Mouse (Mus musculus) cortical plate, adult 2 months (tissue): ENCODE results near the gene Cubn. TPM values are rescaled to one million over a fixed set of nuclear protein-coding genes. Genes with fewer than 3 reads are reported as not detected.

Experiments
- H3K27ac ChIP-seq: fragments of 200-500 bp; 2 replicates; pipeline ENCODE4 v1.5.1; 2012; ENCODE audit warnings: low read length, control low read depth, inconsistent platforms; ENCODE audit not compliant: insufficient read depth
- H3K4me1 ChIP-seq: fragments of 200-500 bp; 2 replicates; pipeline ENCODE4 v1.6.1; 2011; ENCODE audit warnings: low read length; ENCODE audit not compliant: control insufficient read depth, insufficient read depth
- H3K4me3 ChIP-seq: fragments of 200-500 bp; 2 replicates; pipeline ENCODE4 v1.5.1; 2011; ENCODE audit warnings: mild to moderate bottlenecking, low read length, control low read depth; ENCODE audit not compliant: insufficient read depth
- CTCF ChIP-seq: fragments of 200-500 bp; IDR thresholded peaks from 2 replicates; pipeline ENCODE4 v1.5.1; 2011; ENCODE audit warnings: mild to moderate bottlenecking, control low read depth, low read length; ENCODE audit not compliant: insufficient read depth; ENCODE audit errors: extremely low read depth
- POLR2A ChIP-seq: fragments of 200-500 bp; IDR thresholded peaks from 2 replicates; pipeline ENCODE4 v1.6.1; 2011; ENCODE audit warnings: mild to moderate bottlenecking, low read length, control low read depth; ENCODE audit not compliant: insufficient read depth; ENCODE audit errors: extremely low read depth
- polyA plus RNA-seq: library from polyadenylated mRNA; depleted of rRNA; stranded (reverse); fragments of >200 nt; gene quantifications from 2 replicates; pipeline ENCODE4 v1.2.3, GENCODE M21; 2012

Gene Cubn
- polyA plus RNA-seq, 1 experiment: 0.10 TPM

DNA sequence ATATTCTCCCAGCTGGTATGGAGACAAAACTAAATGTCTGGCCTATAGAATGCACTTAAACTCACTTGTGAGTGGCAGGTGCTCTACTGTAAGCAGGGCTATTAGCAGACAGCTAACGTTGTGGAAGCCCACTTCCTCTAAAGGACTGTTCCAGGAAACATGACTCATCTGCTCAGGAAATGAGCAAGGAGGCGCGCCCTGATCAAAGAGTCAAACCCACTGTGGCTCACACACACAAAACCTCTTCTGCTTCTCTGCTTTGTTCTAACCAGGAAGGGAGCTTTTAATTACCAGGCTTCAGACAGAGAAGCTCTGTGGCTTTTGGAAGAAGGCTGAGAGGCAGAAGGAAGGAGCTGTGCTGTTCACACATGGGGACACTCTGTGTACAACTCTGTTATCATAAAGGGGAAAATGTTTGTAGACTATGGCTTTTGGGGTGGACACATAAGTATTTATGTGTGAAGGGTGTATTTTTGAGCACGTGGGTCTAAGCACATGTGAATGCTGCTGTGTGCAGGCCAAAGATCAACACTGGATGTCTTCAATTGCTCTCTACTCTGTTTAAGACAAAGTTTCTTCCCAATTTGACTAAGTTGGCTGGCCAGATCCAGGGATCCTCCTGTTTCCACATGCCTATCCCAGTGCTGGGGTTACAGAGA lies 78.0 kb downstream of the Cubn start:
- TF ChIP-seq POLR2A (no peak), CTCF (no peak)
- Histone ChIP-seq H3K27ac (peak overlapping the region; percentile 68; the same call in 1 of the 2 replicates), H3K4me3 (no peak overlapping the region), H3K4me1 (peaks cover 2% of the 10 kb centered on the region; the same call in 1 of the 2 replicates)

- Histone ChIP-seq H3K4me3 (no peak overlapping the region), H3K27ac (no peak overlapping the region)
- TF ChIP-seq POLR2A (no peak), CTCF (no peak)
Measured at GRCm38 (mm10) chr2:13410660-13411059, 81.0 kb downstream of the Cubn start.

GRCm38 (mm10) chr2:13409767-13410519 lies 81.7 kb downstream of the Cubn start:
- TF ChIP-seq CTCF (no peak), POLR2A (no peak)
- peaks cover 2% of the 10 kb centered on the region; the same call in 1 of the 2 replicates for H3K4me1 ChIP-seq
- no peak overlapping the region for H3K27ac ChIP-seq
- no peak overlapping the region for H3K4me3 ChIP-seq

More at GRCm38 (mm10) chr2:13410660-13411059, 81.0 kb downstream of the Cubn start:
- peaks cover 2% of the 10 kb centered on the region; the same call in 1 of the 2 replicates for H3K4me1 ChIP-seq

DNA sequence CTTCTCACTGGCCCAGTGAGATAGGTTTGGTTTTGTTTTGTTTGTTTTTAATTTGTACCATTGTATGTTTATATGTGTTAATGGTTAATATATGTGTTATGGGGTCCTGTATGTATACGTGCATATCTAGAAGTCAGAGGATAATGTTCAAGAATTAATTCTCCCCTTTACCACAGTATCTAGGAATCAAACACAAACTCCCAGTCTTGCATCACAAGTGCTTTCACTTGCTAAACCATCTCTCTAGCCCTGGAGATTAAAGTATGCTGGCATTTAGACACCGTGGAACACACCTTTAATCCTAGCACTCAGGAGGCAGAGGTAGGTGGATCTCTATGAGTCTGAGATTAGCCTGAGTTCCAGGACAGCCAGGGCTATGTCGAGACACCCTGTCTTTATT lies 83.3 kb downstream of the Cubn start:
- peaks cover 2% of the 10 kb centered on the region; the same call in 1 of the 2 replicates for H3K4me1 ChIP-seq
- TF ChIP-seq CTCF (no peak), POLR2A (no peak)
- H3K4me3 ChIP-seq: no peak overlapping the region
- H3K27ac ChIP-seq: no peak overlapping the region

DNA sequence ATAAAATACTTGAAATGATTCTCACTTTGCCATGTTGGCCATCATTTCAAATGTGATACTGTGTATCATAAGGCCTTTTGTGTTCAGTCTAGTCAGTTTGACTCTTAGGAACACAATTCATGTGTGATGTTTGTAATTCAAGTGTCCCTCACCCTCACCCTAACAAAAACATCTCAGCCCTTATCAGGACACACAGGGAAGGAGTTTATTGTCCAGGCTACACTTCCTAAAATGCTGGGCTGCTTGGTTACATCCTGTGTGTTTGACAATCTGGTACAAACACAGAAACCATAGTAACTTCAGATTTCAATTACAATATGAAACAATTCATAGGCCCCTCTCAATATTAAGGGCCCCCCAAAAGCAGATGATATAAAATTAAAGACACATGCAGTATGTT lies 83.9 kb downstream of the Cubn start:
- Histone ChIP-seq H3K4me1 (peaks cover 2% of the 10 kb centered on the region; the same call in 1 of the 2 replicates), H3K27ac (no peak overlapping the region)
- no peak for TF ChIP-seq CTCF
- TF ChIP-seq POLR2A: no peak

GRCm38 (mm10) chr2:13407272-13407671 lies 84.3 kb downstream of the Cubn start:
- Histone ChIP-seq H3K4me1 (no peaks in the 10 kb centered on the region; the same call in 1 of the 2 replicates), H3K27ac (no peak overlapping the region), H3K4me3 (no peak overlapping the region)
- TF ChIP-seq POLR2A: no peak
- no peak for TF ChIP-seq CTCF

More for the DNA sequence above, 83.9 kb downstream of the Cubn start:
- no peak overlapping the region for H3K4me3 ChIP-seq

DNA sequence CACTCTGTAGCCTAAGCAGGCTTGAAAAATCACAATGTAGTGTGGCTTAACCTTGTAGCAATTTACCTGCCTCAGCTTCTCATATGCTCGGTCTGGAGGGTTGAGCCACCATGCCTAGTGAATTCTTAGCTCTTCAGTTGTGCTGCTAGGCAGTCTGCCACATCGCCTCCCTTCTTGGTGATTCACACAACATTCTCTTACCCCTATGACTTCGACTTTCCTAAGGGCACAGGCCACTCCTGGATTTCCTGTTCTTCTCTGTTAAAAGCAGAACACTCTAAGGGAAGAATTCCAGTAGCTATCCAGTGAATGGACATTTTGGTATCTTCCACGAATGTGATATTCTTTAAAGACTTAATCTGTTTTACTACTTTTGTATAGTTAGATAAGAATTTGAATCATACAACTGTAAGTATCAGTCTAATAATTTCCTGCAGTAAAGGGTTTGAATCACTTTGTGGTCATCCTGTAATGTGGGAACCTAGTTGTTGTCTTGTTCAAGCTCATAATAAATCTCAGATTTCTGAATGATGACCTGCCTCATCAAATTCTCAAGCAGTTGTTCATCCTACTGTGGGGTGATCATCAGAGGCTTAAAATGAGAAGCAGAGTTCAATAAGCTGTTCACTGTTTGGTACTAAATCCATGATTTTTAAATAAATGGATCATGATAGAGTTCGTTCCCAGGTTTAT lies 86.5 kb downstream of the Cubn start:
- no peak overlapping the region for H3K4me3 ChIP-seq
- TF ChIP-seq POLR2A (no peak), CTCF (no peak)
- H3K4me1 ChIP-seq: no peaks in the 10 kb centered on the region; the same call in 1 of the 2 replicates
- H3K27ac ChIP-seq: no peak overlapping the region

DNA sequence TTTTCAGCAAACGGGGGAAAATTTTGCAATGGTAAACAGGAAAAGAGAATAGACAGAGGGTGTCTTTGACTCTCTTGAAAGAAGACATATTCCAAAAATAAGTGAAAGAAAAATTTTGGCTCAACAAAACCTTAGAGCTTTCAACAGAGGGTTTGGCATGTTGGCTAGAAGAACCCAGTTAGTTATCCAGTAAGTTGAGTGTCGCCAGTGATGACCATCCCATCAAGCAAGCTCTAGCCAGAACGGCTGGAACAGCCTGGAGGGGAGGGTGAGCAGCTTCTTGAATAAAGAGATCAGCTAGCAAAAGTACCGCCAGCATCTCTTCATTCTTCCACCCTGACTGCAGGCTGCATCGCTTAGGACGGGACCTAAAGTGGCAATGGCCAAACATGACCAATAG lies 90.8 kb downstream of the Cubn start:
- Histone ChIP-seq H3K4me1 (no peaks in the 10 kb centered on the region), H3K4me3 (no peak overlapping the region), H3K27ac (no peak overlapping the region)
- TF ChIP-seq CTCF (no peak), POLR2A (no peak)

GRCm38 (mm10) chr2:13399480-13400072 lies 92.0 kb downstream of the Cubn start:
- no peak overlapping the region for H3K27ac ChIP-seq
- no peak for TF ChIP-seq CTCF
- TF ChIP-seq POLR2A: no peak
- no peaks in the 10 kb centered on the region; the same call in 1 of the 2 replicates for H3K4me1 ChIP-seq

More at GRCm38 (mm10) chr2:13399480-13400072, 92.0 kb downstream of the Cubn start:
- no peak overlapping the region for H3K4me3 ChIP-seq
